In genomic region chrX:6475177-6475576, GRCm38 (mm10) we compare ENCODE assay signal across 13 mouse cellular contexts.
DNase-seq lines count a peak whose midpoint lies in the region; ATAC-seq and TF ChIP-seq lines count a peak whose summit lies in the region.
"Had no signal": no experiment of that assay in that cellular context is flagged by ENCODE, and none has a peak within 500 bp of the region (broad histone marks: within the 10 kb centered on the region; RNA-seq: fewer than 3 reads in every experiment).

No protein-coding gene starts in this region.

- H3K4me1 ChIP-seq in intestine, postnatal 0 days (replicated peaks; ENCODE audit: control insufficient read depth, insufficient read depth, low read length), result no peaks in the 10 kb centered on the region
- H3K4me1 ChIP-seq in intestine, embryonic 15.5 days (replicated peaks), result no peaks in the 10 kb centered on the region
- no peaks in the 10 kb centered on the region for H3K4me1 ChIP-seq in midbrain, embryonic 14.5 days (ENCODE audit: control insufficient read depth, insufficient read depth, low read length)
- no peaks in the 10 kb centered on the region for H3K4me1 ChIP-seq in midbrain, embryonic 16.5 days (ENCODE audit: control insufficient read depth, insufficient read depth, low read length)
- H3K4me1 ChIP-seq: forebrain, embryonic 10.5 days had no signal

- no peak overlapping the region for H3K4me2 ChIP-seq in intestine, postnatal 0 days (replicated peaks; ENCODE audit: low read depth)
- no peak overlapping the region for H3K4me2 ChIP-seq in intestine, embryonic 15.5 days (replicated peaks)
- no peak overlapping the region for H3K4me2 ChIP-seq in midbrain, embryonic 14.5 days (ENCODE audit: low read length)
- no peak overlapping the region for H3K4me2 ChIP-seq in midbrain, embryonic 16.5 days (ENCODE audit: low read length)

- no peaks in the 10 kb centered on the region for H3K27me3 ChIP-seq in intestine, postnatal 0 days (replicated peaks; ENCODE audit: control insufficient read depth, insufficient read depth, low read length)
- H3K27me3 ChIP-seq in intestine, embryonic 15.5 days (replicated peaks), result no peaks in the 10 kb centered on the region
- H3K27me3 ChIP-seq in midbrain, embryonic 14.5 days (ENCODE audit: control insufficient read depth, insufficient read depth, low read length), result no peaks in the 10 kb centered on the region
- H3K27me3 ChIP-seq in midbrain, embryonic 16.5 days (ENCODE audit: control insufficient read depth, insufficient read depth, low read depth, low read length), result no peaks in the 10 kb centered on the region

- DNase-seq in embryo, embryonic 10.5 days (ENCODE audit: low spot score), result peak; percentile 6
- DNase-seq in embryo, embryonic 11 days, result no peak
- peak; percentile 44 for DNase-seq in midbrain, embryonic 14.5 days
- DNase-seq in retina, postnatal 1 day, result peak; percentile 13
- DNase-seq in spleen, postnatal 4 days (ENCODE audit: low spot score in 2 of 2), result no peak
- DNase-seq: cerebellum, postnatal 25 days; kidney, postnatal 14 days had no signal

- no peak for ATAC-seq in intestine, postnatal 0 days
- no peak for ATAC-seq in intestine, embryonic 15.5 days
- no peak for ATAC-seq in midbrain, embryonic 14.5 days (ENCODE audit: low FRiP score, low TSS enrichment)
- no peak for ATAC-seq in midbrain, embryonic 16.5 days

- no peaks in the 10 kb centered on the region for H3K36me3 ChIP-seq in intestine, postnatal 0 days (ENCODE audit: control insufficient read depth, insufficient read depth)
- no peaks in the 10 kb centered on the region for H3K36me3 ChIP-seq in intestine, embryonic 15.5 days
- no peaks in the 10 kb centered on the region for H3K36me3 ChIP-seq in midbrain, embryonic 14.5 days (ENCODE audit: control insufficient read depth, insufficient read depth, low read length)
- no peaks in the 10 kb centered on the region for H3K36me3 ChIP-seq in midbrain, embryonic 16.5 days (ENCODE audit: control insufficient read depth, insufficient read depth, low read length)
- H3K36me3 ChIP-seq: forebrain, embryonic 10.5 days had no signal

- H3K27ac ChIP-seq in intestine, postnatal 0 days (ENCODE audit: low read depth, low read length), result no peak overlapping the region
- no peak overlapping the region for H3K27ac ChIP-seq in intestine, embryonic 15.5 days
- no peak overlapping the region for H3K27ac ChIP-seq in midbrain, embryonic 14.5 days (replicated peaks; ENCODE audit: low read depth, low read length)
- no peak overlapping the region for H3K27ac ChIP-seq in midbrain, embryonic 16.5 days (ENCODE audit: low read length)
- H3K27ac ChIP-seq: forebrain, embryonic 10.5 days; macrophage had no signal

- 22% methylated on average over 1 of the region's 1 CpGs for WGBS in intestine, postnatal 0 days
- WGBS in intestine, embryonic 15.5 days, result 26% methylated on average over 1 of the region's 1 CpGs
- 30% methylated on average over 1 of the region's 1 CpGs for WGBS in midbrain, embryonic 14.5 days
- 31% methylated on average over 1 of the region's 1 CpGs for WGBS in midbrain, embryonic 16.5 days

- H3K4me3 ChIP-seq in intestine, postnatal 0 days (ENCODE audit: low read depth, low read length), result no peak overlapping the region
- no peak overlapping the region for H3K4me3 ChIP-seq in intestine, embryonic 15.5 days (replicated peaks)
- H3K4me3 ChIP-seq in midbrain, embryonic 14.5 days (replicated peaks; ENCODE audit: low read depth, low read length), result no peak overlapping the region
- H3K4me3 ChIP-seq in midbrain, embryonic 16.5 days (ENCODE audit: low read depth, low read length), result no peak overlapping the region
- H3K4me3 ChIP-seq: forebrain, embryonic 10.5 days; myocyte had no signal

- no peaks in the 10 kb centered on the region for H3K9me3 ChIP-seq in intestine, postnatal 0 days (ENCODE audit: control insufficient read depth)
- no peaks in the 10 kb centered on the region for H3K9me3 ChIP-seq in intestine, embryonic 15.5 days
- no peaks in the 10 kb centered on the region for H3K9me3 ChIP-seq in midbrain, embryonic 14.5 days (ENCODE audit: control insufficient read depth, low read length)
- no peaks in the 10 kb centered on the region for H3K9me3 ChIP-seq in midbrain, embryonic 16.5 days (replicated peaks; ENCODE audit: control insufficient read depth, low read length, poor library complexity, severe bottlenecking)
- H3K9me3 ChIP-seq: forebrain, embryonic 10.5 days had no signal

- peak; percentile 71 for TF ChIP-seq CTCF in intestine, postnatal 0 days (IDR thresholded peaks at IDR 0.05; ENCODE audit: low read depth)

- no peak overlapping the region for H3K9ac ChIP-seq in intestine, postnatal 0 days (ENCODE audit: low read depth, low read length)
- H3K9ac ChIP-seq in intestine, embryonic 15.5 days, result no peak overlapping the region
- H3K9ac ChIP-seq in midbrain, embryonic 14.5 days (replicated peaks; ENCODE audit: low read length), result no peak overlapping the region
- no peak overlapping the region for H3K9ac ChIP-seq in midbrain, embryonic 16.5 days (ENCODE audit: low read depth, low read length)

Comparison
In these comparisons a context has a peak if more than half of its experiments do, and no peak if none do; other contexts are left out.
1. DNase-seq: peak in embryo, embryonic 10.5 days (single experiment), midbrain, embryonic 14.5 days (single experiment) and retina, postnatal 1 day (single experiment); none in embryo, embryonic 11 days (single experiment) and spleen, postnatal 4 days (0 of 2).